Mouse (Mus musculus): ENCODE results near the gene Pkn1.

- TF ChIP-seq CTCF (IDR thresholded peaks at IDR 0.05; ENCODE audit: extremely low read depth, insufficient read depth, low read length) (no peak), POLR2A (IDR thresholded peaks at IDR 0.05; ENCODE audit: extremely low read depth, insufficient read depth, low read length) (no peak)
These were observed 24.5 kb downstream of the Pkn1 start for GRCm38 (mm10) chr8:83674497-83674896.

Data from cortical plate, adult 2 months (tissue).